Mouse (Mus musculus): ENCODE measurements around the gene Ctnna2.
A peak's percentile ranks its signal among the peaks of the same experiment; 100 is the strongest.

The Ctnna2 gene

DNA sequence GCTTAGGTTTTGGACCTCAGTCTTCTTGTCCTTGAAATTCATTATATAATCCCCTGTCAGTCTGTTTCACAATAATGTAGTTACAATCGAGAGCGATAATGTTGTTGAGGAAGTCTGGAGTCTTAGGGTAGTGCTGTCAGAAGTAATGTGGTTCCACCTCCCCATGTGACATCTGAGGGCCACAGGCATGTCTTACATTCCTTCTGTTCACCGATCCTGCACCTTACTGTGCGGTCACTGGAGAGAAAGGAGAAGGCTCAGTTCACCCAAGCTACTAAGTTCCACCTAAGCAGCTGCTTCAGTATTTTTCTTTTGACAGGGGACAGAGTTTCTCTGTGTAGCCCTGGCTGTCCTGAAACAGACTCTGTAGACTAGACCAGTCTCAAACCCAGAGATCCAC, 723.2 kb downstream of the Ctnna2 start:
- DNase-seq, result no peak

DNA sequence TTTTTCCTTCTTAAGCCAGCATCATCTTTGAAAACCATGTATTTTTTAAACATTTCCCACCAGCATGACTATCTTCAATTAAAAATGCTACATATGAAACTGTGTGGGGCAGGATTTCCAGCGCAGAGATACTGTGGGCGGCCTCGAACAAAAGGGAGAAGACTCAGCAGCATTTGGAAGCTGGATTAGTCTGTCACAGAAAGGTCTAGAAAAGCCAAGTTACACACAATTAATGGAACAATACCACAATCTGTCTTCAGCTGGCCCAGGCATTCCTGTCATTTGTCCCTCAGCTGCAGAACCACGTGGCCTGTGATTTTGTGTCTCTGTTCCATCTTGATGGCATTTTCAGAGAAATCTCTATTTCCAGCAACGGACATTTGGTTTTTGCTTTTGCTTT, 726.0 kb downstream of the Ctnna2 start:
- DNase-seq, result no peak

DNA sequence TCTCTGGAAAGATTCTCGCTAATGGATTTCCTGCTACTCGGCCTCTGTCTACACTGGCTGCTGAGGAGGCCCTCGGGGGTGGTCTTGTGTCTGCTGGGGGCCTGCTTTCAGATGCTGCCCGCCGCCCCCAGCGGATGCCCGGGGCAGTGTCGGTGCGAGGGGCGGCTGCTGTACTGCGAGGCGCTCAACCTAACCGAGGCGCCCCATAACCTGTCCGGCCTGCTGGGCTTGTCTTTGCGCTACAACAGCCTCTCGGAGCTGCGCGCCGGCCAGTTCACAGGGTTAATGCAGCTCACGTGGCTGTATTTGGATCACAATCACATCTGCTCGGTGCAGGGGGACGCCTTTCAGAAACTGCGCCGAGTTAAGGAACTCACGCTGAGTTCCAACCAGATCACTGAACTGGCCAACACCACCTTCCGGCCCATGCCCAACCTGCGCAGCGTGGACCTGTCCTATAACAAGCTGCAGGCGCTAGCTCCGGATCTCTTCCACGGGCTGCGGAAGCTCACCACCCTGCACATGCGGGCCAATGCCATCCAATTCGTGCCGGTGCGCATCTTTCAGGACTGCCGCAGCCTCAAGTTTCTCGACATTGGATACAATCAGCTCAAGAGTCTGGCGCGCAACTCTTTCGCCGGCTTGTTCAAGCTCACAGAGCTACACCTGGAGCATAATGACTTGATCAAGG, 735.8 kb downstream of the Ctnna2 start:
- DNase-seq, result peak; percentile 23

DNA sequence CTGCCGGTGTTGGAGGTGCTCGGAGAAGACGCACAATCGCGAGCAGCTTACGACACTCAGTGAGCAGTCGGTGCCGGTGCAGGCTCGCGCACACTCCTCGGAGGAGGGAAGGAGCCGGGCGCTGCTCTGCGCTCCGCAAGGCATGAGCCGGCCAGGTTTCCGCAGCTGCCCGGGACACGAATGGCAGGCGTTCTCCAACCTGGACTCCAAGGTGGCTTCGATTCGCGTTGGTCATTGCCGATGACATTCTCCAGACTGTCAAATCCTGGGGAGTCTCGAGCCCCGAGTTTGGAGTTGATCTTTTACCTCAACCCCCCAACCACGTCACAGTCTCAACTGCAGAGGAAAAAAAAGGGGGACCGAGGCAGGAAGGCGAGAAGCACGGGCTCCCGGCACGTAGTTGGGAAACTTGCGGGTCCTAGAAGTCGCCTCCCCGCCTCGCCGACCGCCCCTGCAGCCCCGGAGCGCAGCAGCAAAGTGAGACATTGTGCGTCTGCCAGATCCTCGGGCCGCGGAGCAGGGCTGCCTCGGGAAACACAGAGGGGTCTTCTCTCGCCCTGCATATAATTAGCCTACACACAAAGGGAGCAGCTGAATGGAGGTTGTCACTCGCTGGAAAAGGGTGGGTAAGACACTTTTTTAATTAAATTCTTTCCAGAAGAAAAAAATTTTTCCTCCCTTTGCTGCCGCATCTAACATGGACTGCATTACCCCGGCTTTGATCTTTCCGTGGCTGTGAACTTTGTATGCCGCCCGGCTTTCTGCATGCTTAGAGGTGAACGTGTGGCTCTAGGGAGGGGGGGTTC, 736.7 kb downstream of the Ctnna2 start, which contains the start of gene Lrrtm1:
Gene Lrrtm1, plus strand, starts transcription at position 89 of the 806 bp plus-strand sequence.
- DNase-seq, result peak; percentile 29

DNA sequence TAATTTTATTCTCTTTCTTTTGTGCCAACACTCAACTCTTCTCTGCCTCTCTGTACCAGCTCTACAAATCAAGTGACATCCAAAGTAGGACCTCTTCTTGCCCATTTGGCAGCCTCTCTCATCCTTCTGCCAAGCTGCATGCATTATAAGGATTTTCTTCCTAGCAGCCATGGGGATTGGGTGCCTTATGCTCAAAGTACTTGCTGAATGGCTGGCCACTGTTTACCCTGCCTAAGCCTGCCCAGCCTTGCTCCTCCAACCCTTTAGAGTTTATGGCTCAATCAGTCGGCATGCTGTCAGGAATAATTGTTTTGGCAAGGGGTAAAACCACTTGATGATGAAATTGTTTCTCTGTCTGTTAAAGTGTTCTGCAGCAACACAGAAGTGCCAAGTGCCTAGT, 739.1 kb downstream of the Ctnna2 start:
- DNase-seq, result no peak

DNA sequence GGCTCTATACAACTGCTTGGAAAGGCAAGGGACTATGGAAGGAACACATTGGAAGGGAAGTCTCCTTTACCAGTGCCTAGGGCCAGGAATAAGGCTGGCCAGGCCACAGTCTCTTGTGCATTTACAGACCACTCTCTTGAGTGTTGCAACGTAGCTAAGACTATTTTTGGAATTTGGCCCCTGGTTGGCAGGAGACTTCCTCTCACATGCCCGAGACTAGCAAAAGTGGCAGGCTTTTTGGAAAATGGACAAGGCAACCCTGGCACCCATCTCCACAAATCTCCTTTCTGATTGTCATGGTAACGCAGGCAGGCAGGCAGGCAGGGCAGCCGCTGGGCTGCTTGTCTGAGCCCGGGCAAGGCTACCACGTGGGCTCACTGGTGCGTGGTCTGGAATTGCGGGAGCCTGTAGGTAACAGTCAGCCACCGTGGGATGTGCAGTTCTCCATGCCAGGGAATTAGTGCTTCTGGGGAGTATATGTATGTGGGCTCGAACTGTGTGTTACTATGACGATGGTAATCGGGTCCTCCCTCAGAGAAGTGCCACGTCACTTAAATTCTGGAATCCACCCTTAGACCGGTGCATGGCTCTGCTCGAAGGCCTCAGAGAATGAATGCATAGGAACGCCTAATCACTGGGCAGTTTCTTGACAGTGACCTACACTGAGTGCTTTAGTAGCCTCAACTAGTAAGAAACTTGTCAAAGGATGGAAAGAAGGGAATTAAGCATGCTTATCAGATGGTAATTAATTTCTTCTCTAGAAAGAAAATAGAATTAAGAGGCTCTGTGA, 756.5 kb downstream of the Ctnna2 start:
- peak; percentile 45 for DNase-seq

DNA sequence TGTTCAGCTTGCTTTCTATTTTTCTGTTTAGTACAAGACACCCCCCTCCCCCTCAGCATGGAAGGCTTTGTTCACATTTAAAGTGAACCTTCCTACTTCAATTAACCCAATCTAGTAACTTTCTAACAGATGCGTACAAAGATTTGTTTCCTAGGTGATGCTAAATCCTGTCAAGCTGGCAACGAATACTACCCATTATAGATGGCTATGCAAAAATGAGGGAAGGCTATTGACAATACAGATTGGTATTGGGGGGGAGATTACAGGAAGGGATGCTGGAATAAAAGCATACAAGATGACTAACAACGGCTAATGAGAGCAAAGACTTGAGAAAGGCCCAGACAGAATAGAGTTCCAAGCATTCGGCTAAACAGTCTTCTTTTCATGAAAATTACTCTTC, 758.7 kb downstream of the Ctnna2 start:
- DNase-seq, result no peak

DNA sequence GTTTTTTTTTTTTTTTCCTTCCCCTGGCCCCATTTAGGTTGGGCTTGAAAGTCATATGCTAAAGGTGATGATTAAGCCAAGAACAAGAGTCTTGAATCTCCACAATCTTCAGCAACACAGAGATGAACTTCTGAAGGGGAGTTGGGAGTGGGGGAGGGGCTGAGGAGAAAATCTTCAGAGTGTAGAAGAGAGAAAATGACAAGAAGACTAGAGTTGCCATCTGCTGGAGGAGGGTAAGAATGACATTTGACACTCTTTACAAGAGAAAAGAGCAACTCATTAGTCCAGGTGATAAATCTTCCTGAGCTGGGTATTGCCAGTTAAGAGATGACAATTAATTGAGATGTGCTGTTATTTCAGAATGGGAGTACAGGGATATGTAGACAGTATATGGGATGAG, 760.6 kb downstream of the Ctnna2 start:
- DNase-seq, result no peak

DNA sequence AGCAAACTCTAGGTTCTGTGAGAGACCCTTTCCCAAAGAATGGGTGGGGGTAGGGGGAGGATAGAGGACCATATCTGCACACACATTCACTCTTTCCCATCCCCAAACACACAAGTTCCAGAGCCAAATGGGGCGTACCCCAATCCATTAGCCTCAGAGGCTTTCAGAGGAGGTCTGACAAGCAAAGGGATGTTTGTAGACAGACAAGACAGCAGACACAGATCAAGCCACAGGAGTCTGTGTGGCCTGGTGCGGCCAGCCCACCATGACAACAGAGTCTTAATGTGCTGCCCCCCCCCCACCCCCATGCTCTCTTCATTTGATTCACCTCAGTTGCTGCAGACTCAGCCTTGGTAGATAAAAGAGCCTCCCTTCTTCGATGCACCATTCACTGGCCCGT, 764.2 kb downstream of the Ctnna2 start:
- no peak for DNase-seq

DNA sequence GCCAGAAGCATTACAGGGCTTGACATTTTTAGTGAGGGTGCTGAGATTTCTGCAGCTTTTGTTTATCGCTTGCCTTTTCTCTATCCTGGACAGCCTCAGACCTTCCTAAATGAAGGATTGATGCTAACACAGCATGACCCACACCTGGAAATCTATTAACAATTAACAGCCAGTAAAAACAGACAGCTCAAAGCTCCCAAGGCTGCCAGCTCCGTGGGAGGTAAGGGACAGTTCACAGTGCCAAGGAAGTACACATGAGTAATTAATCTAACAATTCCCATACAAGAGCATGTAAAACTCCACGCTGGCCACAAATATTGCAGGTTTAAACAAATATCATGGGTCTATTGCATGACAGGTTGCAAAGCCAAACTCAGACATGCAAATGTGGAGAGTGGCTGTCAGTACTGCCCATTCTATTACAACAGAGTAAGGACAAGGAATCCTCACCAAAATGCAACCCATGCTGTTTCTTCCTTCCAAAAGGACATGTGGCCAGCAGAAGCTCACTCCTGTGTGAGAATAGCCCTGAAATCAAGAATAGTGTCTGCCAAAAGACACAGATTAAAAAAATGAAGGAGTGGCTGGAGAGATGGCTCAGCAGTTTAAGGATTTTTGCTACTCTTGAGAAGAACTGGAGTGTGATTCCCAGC, 765.6 kb downstream of the Ctnna2 start:
- peak; percentile 40 for DNase-seq

DNA sequence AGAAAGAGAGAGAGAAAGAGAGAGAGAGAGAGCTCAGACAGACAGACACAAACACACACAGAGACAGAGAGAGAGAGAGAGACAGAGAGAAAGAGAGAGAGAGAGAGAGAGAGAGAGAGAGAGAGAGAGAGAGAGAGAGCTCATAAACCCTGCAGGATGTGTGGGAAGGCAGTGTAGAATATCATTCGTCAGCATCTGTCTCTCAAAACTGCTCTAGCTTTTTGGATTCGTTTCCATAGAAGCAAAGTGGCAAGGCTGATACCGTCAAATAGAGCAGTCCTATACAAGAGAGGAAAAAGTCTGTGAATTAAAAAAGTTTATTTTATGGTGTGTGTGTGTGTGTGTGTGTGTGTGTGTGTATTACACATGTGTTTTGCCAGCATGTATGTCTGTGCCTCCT, 769.6 kb downstream of the Ctnna2 start:
- DNase-seq, result no peak

DNA sequence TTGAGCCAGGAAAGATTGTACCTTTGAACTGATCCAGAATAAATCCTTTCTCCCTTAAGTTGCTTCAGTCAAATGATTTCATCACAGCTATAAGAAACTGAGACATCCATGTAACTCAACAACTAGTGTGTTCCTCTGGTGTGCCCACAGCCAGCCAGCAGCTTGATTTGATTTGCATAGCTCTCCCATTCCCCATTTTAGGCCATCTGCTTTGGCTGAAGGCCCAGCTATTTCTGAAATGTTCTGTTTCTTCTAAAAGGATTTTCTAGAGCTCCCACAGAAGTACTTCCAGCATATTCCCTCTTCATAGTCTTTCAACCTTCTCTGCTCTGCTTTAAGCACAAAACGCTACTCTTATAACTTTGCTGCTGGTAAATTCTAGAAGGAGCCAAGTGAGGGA, 770.3 kb downstream of the Ctnna2 start:
- DNase-seq, result no peak

DNA sequence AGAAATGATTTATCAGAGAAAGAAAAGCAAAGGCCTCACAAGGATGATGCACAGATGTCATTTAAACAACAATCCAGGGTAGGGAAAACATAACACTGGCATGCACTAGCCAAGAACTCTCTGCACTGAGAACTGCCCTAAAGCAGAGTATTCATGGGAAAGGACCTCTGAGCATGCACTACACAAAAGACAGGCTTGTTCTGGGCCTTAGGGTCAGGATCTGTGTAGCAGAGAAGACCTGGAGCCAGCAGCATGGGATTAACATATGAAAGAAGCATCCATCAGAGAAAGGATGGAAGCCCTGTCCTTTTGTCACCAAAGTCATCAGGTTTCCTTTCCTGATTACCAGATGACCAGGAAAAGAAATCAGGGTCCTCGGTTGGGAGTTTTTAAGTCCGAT, 780.1 kb downstream of the Ctnna2 start:
- DNase-seq, result no peak

DNA sequence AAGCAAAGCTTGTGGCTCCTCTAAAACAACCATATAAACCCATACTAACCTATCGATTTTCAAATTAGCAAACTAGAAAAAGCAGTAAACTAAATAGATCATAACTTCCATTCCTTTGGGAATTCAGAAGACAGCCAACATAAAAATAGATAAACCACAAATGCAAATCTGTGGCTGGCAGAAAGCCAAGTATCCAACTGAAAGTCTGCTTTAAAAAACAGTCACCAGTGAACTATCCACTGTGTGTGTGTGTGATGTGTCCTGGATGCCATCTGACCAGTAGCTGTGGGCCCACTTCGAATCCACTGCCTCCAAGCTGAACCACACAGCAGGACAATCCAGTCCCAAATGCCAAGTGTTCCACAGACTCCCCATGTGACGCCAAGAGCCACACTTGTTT, 782.8 kb downstream of the Ctnna2 start:
- DNase-seq, result no peak

DNA sequence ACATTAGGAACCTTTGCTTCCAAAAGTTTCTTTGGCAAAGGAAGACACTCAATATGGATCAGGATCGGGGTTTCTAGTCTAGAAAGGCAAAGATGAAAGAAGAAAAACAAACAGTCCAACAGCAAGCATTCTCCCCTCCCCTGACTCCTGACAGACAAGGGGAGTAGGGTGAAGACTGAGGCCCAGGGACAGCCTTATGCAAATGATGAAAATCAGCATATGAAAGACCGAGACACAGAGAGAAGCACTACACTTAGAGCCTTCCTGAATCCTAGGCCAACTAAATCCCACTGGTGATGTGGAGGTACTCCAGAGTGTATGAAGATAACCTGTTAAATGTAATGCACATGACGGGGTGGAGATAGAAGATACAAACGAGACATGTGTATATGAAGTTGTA, 787.9 kb downstream of the Ctnna2 start:
- DNase-seq, result no peak

DNA sequence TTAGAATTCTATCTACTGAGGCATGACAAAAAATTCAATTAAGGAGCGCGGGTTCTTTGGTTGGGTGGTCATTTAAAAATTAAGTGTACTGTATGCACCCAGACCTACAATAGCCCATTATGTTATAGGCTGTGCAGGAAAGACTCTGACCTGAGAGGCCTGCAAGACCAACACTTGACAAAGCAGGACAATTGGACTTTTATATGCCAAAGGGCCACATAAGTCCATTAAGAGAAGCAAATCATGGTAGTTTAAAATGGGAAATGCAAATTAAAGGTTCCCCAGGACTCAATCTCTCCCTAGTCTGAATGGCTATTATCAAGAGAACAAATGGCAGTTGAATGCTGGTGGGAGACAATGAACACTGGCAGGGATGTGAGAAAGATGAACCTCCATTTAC, 790.9 kb downstream of the Ctnna2 start:
- no peak for DNase-seq

DNA sequence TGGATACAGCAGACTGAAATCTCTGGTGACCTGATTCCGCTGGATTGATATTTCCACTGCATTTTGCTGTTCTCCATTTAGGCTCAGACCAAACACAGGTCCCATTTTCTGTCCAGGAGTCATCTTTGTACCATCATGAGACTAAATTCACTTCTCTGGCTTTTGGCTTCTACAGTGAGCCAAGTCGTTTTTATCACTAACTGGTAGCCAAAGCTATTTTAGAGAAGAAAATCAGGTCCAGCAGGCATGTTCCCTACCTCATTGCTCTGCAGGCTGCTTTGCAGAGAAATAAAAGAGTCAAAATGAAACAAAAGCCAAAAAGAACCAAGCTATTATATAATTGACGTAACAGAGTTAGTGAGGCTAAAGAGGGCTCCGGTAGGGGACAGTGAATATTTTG, 793.7 kb downstream of the Ctnna2 start:
- DNase-seq, result no peak

DNA sequence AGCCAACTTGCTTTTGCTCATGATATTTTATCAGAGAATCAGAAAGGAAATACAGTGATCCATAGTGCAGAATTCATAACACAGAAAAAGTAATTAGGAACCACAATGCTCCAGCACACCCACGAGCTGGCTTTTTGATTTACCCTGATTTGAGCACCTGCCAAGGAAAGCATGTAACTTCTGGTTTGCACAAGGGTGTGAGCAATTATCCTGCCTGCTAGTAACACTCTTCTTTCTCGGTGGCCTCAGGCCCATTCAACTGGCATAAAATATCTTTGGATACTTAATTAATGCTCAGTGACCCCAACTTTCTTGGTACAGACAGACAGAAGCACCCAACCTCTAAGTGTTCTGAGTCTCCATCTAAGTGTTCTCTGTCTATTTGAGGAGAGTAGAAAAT, 794.6 kb downstream of the Ctnna2 start:
- no peak for DNase-seq

DNA sequence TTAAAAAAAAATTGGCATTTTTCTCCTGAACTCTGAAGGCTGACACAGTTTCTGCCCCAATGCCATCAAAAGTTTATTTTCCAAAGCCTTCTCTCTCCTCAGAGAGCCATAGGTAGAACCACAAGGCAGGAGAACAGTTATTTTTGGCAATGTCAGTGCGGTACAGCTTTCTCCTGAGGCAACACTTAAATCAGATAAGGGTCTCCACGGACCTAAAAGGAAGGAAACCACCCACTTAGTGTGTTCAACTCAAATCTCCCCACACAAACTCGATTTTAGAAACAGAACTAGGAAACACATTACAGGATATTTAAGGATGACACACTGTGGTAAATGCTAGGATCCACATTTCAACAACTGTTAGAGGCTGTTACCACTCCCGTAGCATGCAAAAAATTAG, 803.7 kb downstream of the Ctnna2 start:
- no peak for DNase-seq

DNA sequence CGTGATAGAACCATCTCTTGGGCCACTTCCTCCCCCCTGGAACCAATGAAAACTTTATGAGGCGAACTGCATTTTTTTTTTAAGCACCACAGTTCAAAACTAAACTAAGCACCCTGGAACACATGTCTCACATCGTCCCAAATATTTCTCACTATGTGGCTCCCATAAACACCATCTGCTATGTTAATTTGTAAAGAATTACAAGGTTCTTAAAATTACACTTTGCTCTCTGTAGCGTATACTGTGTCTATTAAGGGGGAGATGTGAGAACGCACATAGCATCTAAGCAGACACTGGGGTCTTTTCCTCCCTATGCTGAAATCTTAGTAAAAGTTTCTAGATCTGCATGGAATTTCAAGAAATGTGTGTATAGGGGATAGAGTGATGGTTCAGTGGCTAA, 822.5 kb downstream of the Ctnna2 start:
- DNase-seq, result no peak

DNA sequence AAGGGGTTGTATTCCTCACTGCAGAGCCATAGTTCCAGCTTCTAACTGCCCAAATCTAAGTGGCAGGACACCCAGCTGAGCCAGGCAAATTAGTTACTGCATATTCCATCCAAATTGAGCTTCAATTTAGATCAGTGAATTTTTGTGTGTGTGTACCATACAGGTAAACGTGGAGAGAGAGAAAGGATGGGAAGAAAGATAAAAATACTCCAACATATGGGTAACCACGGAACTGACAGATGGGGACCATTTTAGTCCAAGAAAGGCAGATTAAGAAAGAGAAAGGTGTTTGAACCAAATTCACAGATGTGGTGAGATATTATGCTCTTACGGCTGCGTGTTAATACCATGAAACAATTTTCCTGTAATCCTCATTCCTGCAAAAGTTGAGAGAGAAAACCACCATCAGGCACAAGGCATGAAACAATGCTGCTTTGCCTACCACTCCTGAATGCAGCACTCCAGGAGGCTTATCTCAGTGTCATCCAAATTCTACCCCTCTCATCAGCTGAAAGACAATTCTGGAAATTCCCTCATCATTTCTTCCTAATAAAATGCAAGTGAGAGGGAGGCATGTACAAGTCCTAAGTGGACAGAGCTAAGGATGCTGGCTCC, 840.1 kb downstream of the Ctnna2 start:
- DNase-seq, result no peak

DNA sequence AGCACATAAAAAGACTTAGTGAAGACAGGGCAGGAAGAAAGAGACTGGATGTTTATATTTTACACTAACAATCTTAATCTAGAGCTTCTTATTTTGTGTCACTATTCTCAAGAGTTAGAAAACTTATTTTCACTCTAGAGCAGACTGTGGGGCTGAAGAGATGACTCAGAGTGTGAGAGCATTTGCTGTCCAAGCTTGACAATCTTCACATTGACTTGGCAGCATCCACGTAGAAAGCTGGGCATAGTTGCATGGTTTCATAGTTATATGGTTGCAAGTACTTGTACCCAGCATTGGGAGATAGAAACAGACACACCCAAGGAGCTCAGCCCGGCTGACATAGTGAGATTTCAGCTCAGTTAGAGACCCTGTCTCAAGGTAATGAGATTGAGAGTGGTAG, 858.6 kb downstream of the Ctnna2 start:
- DNase-seq, result no peak

DNA sequence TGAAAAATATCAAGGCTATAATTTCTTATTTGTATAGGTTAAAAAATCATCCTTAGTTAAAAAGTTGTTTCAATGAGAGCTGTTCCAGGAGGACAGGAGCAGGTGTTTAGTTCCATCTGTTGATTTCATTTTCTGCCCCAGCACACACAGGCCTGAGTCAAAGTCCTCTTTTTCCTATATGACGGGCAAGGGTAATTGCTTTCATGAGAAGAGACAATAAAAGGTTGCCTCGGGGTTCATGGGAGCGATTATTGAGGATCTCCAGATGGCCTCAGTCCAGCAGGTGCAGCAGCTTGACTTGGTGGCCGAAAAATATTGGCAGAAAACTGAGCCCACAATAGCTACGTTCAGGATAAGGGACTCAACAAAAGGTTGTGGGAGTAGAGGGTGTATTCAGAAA, 859.0 kb downstream of the Ctnna2 start:
- peak; percentile 2 for DNase-seq
